Mouse (Mus musculus) ovary, adult 18-20 months (tissue): ENCODE results near the gene Gm10750.
"Not testable (repeated sequence)": the region's sequence is repeated elsewhere in the genome, so short reads cannot be mapped to it uniquely, and the experiment has no call there.

Experiments used
- DNase-seq: peaks from one replicate; pipeline ENCODE4 v3.0.0; 2022; ENCODE audit warnings: low spot score, mixed read lengths

Gene Gm10750

GRCm38 (mm10) chr2:149017137-149017536 lies at the start of gene Gm10750:
Gene Gm10750 (minus strand): TSS chr2:149017237.
- not testable (repeated sequence) for DNase-seq

DNA sequence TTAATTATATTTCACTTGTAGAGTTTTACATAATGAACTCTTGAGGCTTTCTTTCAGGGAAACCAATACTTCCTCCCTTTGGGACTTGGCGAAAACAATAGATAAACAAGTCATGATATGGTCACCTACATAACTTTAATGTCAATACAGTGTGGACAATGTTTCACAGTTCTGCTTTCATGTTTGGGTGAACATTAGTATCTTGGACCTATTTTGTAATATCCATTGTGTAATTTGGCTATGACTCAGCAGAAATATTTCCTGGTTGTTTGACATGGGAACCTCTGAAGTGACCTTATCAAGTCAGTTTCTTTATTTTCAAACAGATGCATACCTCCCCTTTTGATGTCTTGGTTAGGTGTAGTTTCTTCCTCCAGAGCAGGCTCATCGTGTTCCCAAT lies 12.2 kb downstream of the Gm10750 start:
- no peak for DNase-seq

- no peak for DNase-seq
Measured at GRCm38 (mm10) chr2:149003151-149003550, 13.9 kb downstream of the Gm10750 start, which contains the start of gene Gm1330. Gene Gm1330 (minus strand): TSS chr2:149003251.

- no peak for DNase-seq
Measured at GRCm38 (mm10) chr2:148995133-148995532, 21.9 kb downstream of the Gm10750 start.
